Mouse (Mus musculus) hematopoietic stem cell, adult 5-6 weeks (primary cell): ENCODE measurements around the gene Zfp239. TPM values are rescaled to one million over a fixed set of nuclear protein-coding genes. Genes with fewer than 3 reads are reported as not detected.

Source experiments
- ATAC-seq, 2 experiments: fragments of 125-278 bp in 1 of 2; replicated peaks in 1 of 2; 2 replicates each; pipeline ENCODE4 v1.8.0; 2016 to 2017; ENCODE audit warnings: inconsistent platforms in 2 of 2, mild to moderate bottlenecking in 2 of 2, moderate number of reproducible peaks in 2 of 2, low read depth in 1 of 2, moderate TSS enrichment in 1 of 2; ENCODE audit not compliant: low FRiP score in 2 of 2, poor library complexity in 2 of 2, severe bottlenecking in 2 of 2, insufficient read depth in 1 of 2, low TSS enrichment in 1 of 2
- total RNA-seq: library from RNA; stranded (forward); fragments of 172-1452, 232-1000 nt; gene quantifications from 2 replicates; pipeline ENCODE4 v1.2.3, GENCODE M21; 2017

The Zfp239 gene
- total RNA-seq, 1 experiment from 2014 or later, result 3.8 TPM

DNA sequence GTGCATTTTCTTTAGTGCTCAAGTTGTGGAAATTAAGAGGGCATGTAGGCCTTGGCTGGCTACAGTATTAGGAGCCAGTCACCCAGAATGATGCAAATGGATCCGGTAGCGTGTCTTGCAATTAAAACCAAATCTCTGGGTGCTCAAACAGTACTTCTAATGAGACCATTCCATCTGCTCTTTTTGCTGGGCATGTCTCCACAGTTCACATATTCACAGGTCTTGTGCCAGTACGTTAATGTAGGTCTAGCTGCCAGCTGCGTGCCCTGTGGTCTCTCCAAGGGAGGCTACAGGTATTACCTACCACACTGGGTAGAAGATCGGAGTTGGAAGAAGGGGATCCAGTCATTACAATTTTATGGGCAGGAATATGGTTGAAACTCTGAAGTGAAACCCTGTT, 56.1 kb downstream of the Zfp239 start:
- ATAC-seq, result no peak

DNA sequence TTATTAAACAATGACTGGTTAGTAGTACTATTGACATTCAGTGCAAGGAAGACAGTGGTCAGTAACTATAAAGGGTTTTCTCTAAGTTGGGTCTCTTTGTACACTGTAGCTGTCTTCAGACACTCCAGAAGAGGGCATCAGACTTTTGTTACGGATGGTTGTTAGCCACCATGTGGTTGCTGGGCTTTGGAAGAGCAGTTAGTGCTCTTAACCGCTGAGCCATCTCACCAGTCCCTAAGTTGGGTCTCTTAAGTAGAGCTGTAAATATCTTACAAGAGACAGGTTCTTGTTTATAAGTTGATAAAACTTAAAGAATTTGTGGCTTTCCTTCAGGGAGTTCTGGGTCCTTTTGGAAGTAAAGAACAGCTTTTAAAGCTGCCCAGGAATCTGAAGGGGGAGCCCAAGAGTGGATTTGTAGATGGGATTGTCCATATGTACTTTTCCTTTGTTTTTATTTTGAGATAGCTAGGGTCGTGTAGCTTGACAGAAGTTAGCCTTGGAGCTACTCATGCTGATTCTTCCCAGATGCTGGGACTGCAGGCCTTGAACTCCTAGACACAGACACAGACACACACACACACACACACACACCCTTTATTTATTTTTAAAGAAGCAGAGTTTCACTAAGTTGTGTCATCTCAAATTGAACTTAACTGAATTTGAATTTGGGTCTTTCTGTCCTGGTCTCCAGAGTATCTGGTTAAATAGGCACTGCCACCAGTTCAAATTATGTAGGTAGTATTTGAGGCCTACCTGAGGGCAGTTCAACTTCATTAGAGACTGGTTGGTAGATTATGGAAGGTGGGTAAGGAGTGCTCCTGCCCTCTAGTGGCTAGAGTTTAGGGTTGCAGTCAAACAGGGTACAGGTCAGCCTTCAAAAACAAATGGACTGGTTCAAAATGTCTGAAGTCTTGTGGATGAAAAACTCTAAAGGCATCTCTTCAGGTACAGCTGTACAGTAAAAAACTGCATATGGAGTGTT, 59.0 kb downstream of the Zfp239 start:
- peak; percentile 55 to 65 for ATAC-seq

DNA sequence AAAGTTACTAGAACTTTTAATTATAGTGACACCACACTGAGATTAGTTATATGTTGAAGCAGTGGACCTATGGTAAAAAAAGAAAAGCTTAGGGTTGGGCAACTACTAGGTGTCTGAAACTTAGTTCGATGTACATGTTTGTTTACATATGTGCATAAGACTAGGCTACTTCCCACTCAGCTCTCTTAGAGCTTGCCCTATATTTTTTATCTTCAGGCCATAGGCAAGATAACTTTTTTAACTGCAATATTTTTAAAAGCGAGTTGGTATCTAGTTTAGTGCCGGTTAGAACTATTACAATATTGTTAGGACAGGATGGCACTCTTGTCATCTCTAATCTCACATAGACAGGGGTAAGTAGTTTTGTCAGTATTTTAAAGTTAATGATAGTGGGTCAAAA, 60.1 kb downstream of the Zfp239 start:
- no peak for ATAC-seq

Other genes starting within 250 kb of the Zfp239 start
- 34.3 and 37.5 TPM in 2 replicates for gene Zfp637, start 20.9 kb upstream of the Zfp239 start, total RNA-seq
- gene Hnrnpf, start 38.2 kb downstream of the Zfp239 start, total RNA-seq, result 1,188 and 1,536 TPM in 2 replicates
- 0.15 TPM in 1 of 2 replicates, not detected in the other for gene Fxyd4, start 75.6 kb downstream of the Zfp239 start, total RNA-seq
- 0.25 TPM in 1 of 2 replicates, not detected in the other for gene Rasgef1a, start 149.3 kb downstream of the Zfp239 start, total RNA-seq